Mouse (Mus musculus): ENCODE measurements around the gene Cxcl9. TPM values are rescaled to one million over a fixed set of nuclear protein-coding genes. Genes with fewer than 3 reads are reported as not detected.
A peak's percentile ranks its signal among the peaks of the same experiment; 100 is the strongest.

Gene Cxcl9
- not detected in 2 replicates for polyA plus RNA-seq (2015; fragmentation: Nextera tagmentation; extraction: Ambion mirVana)

DNA sequence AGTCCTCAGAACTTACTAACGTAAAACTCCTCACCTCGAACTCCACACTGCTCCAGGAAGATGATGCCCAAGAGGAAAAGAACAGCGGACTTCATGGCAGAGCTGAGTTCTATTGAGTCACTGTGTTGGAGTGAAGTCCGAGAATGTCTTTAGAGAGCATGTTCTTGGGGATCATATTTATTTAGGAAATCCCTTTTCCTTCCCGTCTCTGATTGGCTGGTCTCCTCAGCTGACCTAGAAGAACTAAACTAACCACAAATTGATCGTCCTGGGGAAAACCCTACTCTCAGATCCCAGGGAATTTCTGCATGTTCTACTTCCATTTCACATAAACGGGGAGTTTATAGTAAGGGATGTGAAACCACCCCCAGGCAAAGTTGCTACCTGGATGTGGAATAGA, at the start of gene Cxcl9:
Cxcl9 (minus strand) TSS at position 151 of the 400 bp plus-strand sequence.
- no peak within 1 kb of the TSS for H3K4me3 ChIP-seq
- H3K36me3 ChIP-seq, result no peaks in the 10 kb centered on the region
- WGBS, result 90% methylated on average over 7 of the region's 7 CpGs
- H3K9ac ChIP-seq (replicated peaks), result no peak within 1 kb of the TSS
- H3K27ac ChIP-seq (replicated peaks), result no peak within 1 kb of the TSS
- ATAC-seq (replicated peaks), result no peak
- H3K9me3 ChIP-seq, result no peaks in the 10 kb centered on the region
- peaks cover 10% of the 10 kb centered on the region; the same call in 1 of the 2 replicates for H3K4me1 ChIP-seq
- no peak within 1 kb of the TSS for H3K4me2 ChIP-seq (replicated peaks)
- no peaks in the 10 kb centered on the region for H3K27me3 ChIP-seq

GRCm38 (mm10) chr5:92376795-92377405, 49.0 kb upstream of the Cxcl9 start:
- H3K9me3 ChIP-seq, result no peaks in the 10 kb centered on the region
- no peaks in the 10 kb centered on the region for H3K27me3 ChIP-seq
- no peaks in the 10 kb centered on the region for H3K36me3 ChIP-seq
- H3K4me2 ChIP-seq (replicated peaks), result no peak overlapping the region
- peaks cover 8% of the 10 kb centered on the region for H3K4me1 ChIP-seq
- H3K9ac ChIP-seq (replicated peaks), result no peak overlapping the region
- no peak overlapping the region for H3K4me3 ChIP-seq
- 30% methylated on average over 13 of the region's 13 CpGs for WGBS
- H3K27ac ChIP-seq (replicated peaks), result no peak overlapping the region
- no peak for ATAC-seq (replicated peaks)

DNA sequence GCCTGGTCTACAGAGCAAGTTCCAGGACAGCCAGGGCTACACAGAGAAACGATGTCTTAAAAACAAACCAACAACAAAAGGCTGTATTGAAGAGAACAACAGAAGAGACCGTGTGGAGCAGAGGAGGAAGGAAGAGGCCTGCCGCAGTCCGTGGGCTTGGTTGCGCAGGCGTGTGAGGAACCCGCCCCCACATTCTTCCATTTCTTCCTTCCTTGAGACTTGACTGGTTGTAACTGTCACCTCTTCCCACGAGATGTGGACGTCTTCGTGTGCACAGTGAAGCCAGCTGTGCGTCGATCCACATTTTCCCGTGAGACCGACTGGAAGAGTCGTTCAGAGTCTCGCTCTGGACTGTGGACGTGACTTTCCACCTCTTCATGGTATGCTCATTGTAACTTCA, 47.5 kb upstream of the Cxcl9 start:
- H3K4me2 ChIP-seq (replicated peaks), result no peak overlapping the region
- H3K9ac ChIP-seq (replicated peaks), result no peak overlapping the region
- H3K36me3 ChIP-seq, result no peaks in the 10 kb centered on the region
- H3K27me3 ChIP-seq, result no peaks in the 10 kb centered on the region
- peaks cover 17% of the 10 kb centered on the region for H3K4me1 ChIP-seq
- no peaks in the 10 kb centered on the region for H3K9me3 ChIP-seq
- no peak for ATAC-seq (replicated peaks)
- H3K27ac ChIP-seq (replicated peaks), result no peak overlapping the region
- 87% methylated on average over 17 of the region's 17 CpGs for whole genome bisulfite sequencing
- H3K4me3 ChIP-seq, result no peak overlapping the region

DNA sequence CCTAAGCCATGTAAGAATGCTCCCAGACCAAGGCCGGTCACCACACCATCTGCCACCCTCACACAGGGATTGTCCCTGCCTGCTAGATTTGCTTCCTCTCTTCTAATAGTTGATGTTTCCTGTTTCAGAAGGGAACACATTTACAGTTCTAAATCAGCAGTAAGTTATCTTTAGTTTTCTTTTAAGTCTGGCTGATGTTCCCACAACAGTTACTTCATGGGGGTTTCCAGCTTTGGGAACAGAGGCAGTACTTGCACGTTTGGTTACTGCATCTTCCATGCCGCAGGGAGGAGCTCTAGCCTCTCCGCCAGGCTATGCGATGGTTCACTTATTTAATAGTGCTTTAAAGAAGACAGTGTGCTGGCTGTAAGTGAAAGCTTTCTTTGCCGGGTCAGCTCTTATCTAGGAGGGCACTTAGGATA, 46.9 kb upstream of the Cxcl9 start:
- WGBS, result 79% methylated on average over 6 of the region's 6 CpGs
- Histone ChIP-seq H3K9ac (replicated peaks) (no peak overlapping the region), H3K4me2 (replicated peaks) (no peak overlapping the region), H3K4me1 (peaks cover 17% of the 10 kb centered on the region), H3K9me3 (no peaks in the 10 kb centered on the region), H3K27me3 (no peaks in the 10 kb centered on the region), H3K4me3 (no peak overlapping the region), H3K36me3 (no peaks in the 10 kb centered on the region), H3K27ac (replicated peaks) (no peak overlapping the region)
- no peak for ATAC-seq (replicated peaks)

- no peak overlapping the region for H3K27ac ChIP-seq (replicated peaks)
- WGBS, result 89% methylated on average over 2 of the region's 2 CpGs
- H3K36me3 ChIP-seq, result no peaks in the 10 kb centered on the region
- H3K27me3 ChIP-seq, result no peaks in the 10 kb centered on the region
- H3K9ac ChIP-seq (replicated peaks), result no peak overlapping the region
- H3K4me3 ChIP-seq, result no peak overlapping the region
- no peak for ATAC-seq (replicated peaks)
- peaks cover 25% of the 10 kb centered on the region for H3K4me1 ChIP-seq
- no peaks in the 10 kb centered on the region for H3K9me3 ChIP-seq
- no peak overlapping the region for H3K4me2 ChIP-seq (replicated peaks)
These were observed 44.7 kb upstream of the Cxcl9 start for GRCm38 (mm10) chr5:92372605-92373004.

DNA sequence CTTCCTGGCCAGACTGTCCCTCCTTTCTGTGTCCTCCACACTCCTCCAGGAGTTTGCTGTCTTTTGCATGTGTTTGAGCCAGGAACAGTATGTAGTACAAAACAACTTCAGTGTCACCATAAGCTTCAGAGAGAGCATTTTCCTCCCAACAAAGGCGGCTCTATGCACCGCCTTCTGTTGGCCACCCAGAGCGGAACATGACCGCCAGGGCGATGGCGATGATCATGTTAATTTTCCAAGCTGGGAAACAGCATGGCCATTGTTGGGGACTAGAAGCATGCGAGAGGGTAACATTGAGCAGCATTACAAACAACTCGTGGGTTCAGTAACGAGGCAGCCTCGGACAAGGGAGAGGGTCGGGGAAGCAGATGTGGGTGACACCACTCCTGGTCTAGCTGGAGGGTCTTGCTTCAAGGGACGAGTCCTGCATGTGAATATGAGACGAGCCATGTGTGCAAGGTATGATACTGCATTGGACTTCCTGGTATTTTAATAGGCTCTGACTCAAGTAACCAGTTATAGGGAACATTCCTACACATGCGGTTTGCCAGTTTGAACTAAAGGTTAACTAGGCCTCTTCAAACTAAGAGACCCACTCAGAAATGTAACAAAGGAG, 43.6 kb upstream of the Cxcl9 start:
- ATAC-seq (replicated peaks), result peak; percentile 32; the same call in 1 of the 2 replicates
- Histone ChIP-seq H3K9ac (replicated peaks) (no peak overlapping the region), H3K4me1 (peaks cover 18% of the 10 kb centered on the region), H3K27ac (replicated peaks) (no peak overlapping the region), H3K4me2 (replicated peaks) (no peak overlapping the region), H3K9me3 (no peaks in the 10 kb centered on the region), H3K36me3 (no peaks in the 10 kb centered on the region), H3K4me3 (no peak overlapping the region), H3K27me3 (no peaks in the 10 kb centered on the region)
- WGBS, result 40% methylated on average over 14 of the region's 14 CpGs

DNA sequence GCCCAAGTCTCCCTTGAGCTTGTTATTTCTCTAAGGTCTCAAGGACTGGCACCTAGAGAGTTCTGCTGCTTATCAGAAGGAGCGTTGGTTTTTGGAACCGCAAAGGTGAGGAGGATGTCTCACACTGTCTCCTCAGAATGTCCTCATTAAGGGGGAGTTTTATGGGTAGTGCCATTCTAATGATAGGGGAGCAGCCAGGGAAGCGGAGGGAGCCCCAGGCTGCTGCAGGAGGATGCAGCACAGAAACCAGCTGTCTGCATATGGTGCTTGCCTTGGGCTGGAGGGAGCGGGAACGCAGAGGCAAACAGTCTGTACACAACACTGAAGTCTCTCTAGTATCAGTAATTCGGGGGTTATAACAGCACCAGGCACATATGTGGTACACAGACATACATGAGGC, 43.0 kb upstream of the Cxcl9 start:
- no peak overlapping the region for H3K27ac ChIP-seq (replicated peaks)
- no peaks in the 10 kb centered on the region for H3K36me3 ChIP-seq
- no peak overlapping the region for H3K9ac ChIP-seq (replicated peaks)
- no peak overlapping the region for H3K4me3 ChIP-seq
- WGBS, result 78% methylated on average over 6 of the region's 6 CpGs
- no peaks in the 10 kb centered on the region for H3K27me3 ChIP-seq
- 0 out of 2 replicates have a peak, but pooled peaks have one; percentile 24 for ATAC-seq (replicated peaks)
- H3K4me1 ChIP-seq, result peaks cover 18% of the 10 kb centered on the region
- no peak overlapping the region for H3K4me2 ChIP-seq (replicated peaks)
- H3K9me3 ChIP-seq, result no peaks in the 10 kb centered on the region

DNA sequence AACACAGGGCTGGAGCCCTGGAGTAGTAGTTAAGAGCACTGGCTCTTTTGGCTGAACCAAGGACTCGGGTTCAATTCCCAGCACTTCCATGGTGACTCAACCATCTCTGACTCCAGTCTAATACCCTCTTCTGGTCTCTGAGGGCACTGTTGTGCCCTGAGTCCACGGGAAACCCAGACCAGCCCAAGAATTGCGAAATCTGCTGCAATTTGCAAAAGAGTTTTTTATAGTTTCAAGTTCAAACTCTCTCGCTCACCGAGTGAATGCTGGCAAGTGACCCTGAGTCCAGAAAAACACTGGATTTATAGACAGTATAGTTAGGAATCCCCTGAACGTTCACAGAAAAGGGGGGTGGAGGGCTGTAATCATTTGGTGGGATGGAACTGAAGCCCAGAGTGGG, 42.5 kb upstream of the Cxcl9 start:
- H3K9me3 ChIP-seq, result no peaks in the 10 kb centered on the region
- no peak overlapping the region for H3K9ac ChIP-seq (replicated peaks)
- H3K27me3 ChIP-seq, result no peaks in the 10 kb centered on the region
- H3K27ac ChIP-seq (replicated peaks), result no peak overlapping the region
- no peaks in the 10 kb centered on the region for H3K36me3 ChIP-seq
- WGBS, result 87% methylated on average over 6 of the region's 6 CpGs
- H3K4me1 ChIP-seq, result peaks cover 18% of the 10 kb centered on the region
- H3K4me3 ChIP-seq, result no peak overlapping the region
- no peak overlapping the region for H3K4me2 ChIP-seq (replicated peaks)
- ATAC-seq (replicated peaks), result no peak

- Histone ChIP-seq H3K9ac (replicated peaks) (no peak overlapping the region), H3K27ac (replicated peaks) (peak overlapping the region; percentile 50; the same call in 1 of the 2 replicates), H3K4me2 (replicated peaks) (no peak overlapping the region), H3K9me3 (no peaks in the 10 kb centered on the region), H3K27me3 (no peaks in the 10 kb centered on the region), H3K4me3 (no peak overlapping the region), H3K4me1 (peaks cover 18% of the 10 kb centered on the region), H3K36me3 (no peaks in the 10 kb centered on the region)
- ATAC-seq (replicated peaks), result peak; percentile 93
- WGBS, result 55% methylated on average over 13 of the region's 13 CpGs
These were observed 41.5 kb upstream of the Cxcl9 start for GRCm38 (mm10) chr5:92369151-92369994.

- no peaks in the 10 kb centered on the region for H3K36me3 ChIP-seq
- H3K27me3 ChIP-seq, result no peaks in the 10 kb centered on the region
- no peak overlapping the region for H3K27ac ChIP-seq (replicated peaks)
- ATAC-seq (replicated peaks), result no peak
- H3K9ac ChIP-seq (replicated peaks), result no peak overlapping the region
- H3K9me3 ChIP-seq, result no peaks in the 10 kb centered on the region
- no peak overlapping the region for H3K4me3 ChIP-seq
- peaks cover 18% of the 10 kb centered on the region for H3K4me1 ChIP-seq
- 68% methylated on average over 10 of the region's 10 CpGs for WGBS
- no peak overlapping the region for H3K4me2 ChIP-seq (replicated peaks)
These were observed 40.5 kb upstream of the Cxcl9 start for GRCm38 (mm10) chr5:92368392-92368791.

DNA sequence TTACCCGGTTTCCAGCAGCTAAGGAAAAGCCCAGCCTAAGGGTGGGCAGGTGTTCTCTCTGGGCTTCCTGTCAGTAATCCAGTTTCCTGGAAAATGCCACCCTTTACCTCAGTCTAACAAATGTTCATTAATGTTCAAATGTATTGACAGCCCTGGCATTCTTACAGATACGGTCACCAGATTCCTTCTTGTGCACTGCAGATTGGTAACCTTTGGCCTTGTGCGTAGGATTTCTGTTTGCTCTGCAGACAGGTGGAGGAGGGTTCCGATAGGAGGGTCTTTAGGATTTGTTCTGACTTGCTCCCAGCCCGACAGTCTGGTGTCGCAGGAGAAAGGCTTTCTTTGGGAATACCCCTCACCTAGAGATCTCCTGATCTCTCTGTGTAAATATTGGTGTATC, 38.7 kb upstream of the Cxcl9 start:
- no peak for ATAC-seq (replicated peaks)
- peaks cover 17% of the 10 kb centered on the region for H3K4me1 ChIP-seq
- no peak overlapping the region for H3K9ac ChIP-seq (replicated peaks)
- WGBS, result 87% methylated on average over 6 of the region's 6 CpGs
- no peak overlapping the region for H3K27ac ChIP-seq (replicated peaks)
- no peaks in the 10 kb centered on the region for H3K36me3 ChIP-seq
- H3K27me3 ChIP-seq, result no peaks in the 10 kb centered on the region
- H3K9me3 ChIP-seq, result no peaks in the 10 kb centered on the region
- H3K4me2 ChIP-seq (replicated peaks), result no peak overlapping the region
- no peak overlapping the region for H3K4me3 ChIP-seq

- Histone ChIP-seq H3K4me1 (peaks cover 8% of the 10 kb centered on the region; the same call in 1 of the 2 replicates), H3K4me3 (no peak overlapping the region), H3K9me3 (no peaks in the 10 kb centered on the region), H3K27me3 (no peaks in the 10 kb centered on the region), H3K36me3 (no peaks in the 10 kb centered on the region), H3K9ac (replicated peaks) (no peak overlapping the region), H3K27ac (replicated peaks) (no peak overlapping the region), H3K4me2 (replicated peaks) (no peak overlapping the region)
- no peak for ATAC-seq (replicated peaks)
- 77% methylated on average over 11 of the region's 11 CpGs for WGBS
These were observed 37.3 kb upstream of the Cxcl9 start for GRCm38 (mm10) chr5:92365146-92365705.

All from forebrain, embryonic 15.5 days (tissue).